Mouse (Mus musculus) common myeloid progenitor, adult 5-6 weeks (primary cell): ENCODE results near the gene Tmem117. TPM values are rescaled to one million over a fixed set of nuclear protein-coding genes. Genes with fewer than 3 reads are reported as not detected.

Source experiments
- ATAC-seq: replicated peaks from 2 replicates; pipeline ENCODE4 v1.8.0; 2016; ENCODE audit warnings: low read depth, mild to moderate bottlenecking, moderate TSS enrichment, inconsistent platforms; ENCODE audit not compliant: poor library complexity, severe bottlenecking
- total RNA-seq: library from RNA; stranded (forward); fragments of 200-1000, 187-1606 nt; gene quantifications from 2 replicates; pipeline ENCODE4 v1.2.3, GENCODE M21; 2017

Gene Tmem117
- total RNA-seq, 1 experiment from 2014 or later, result not detected

DNA sequence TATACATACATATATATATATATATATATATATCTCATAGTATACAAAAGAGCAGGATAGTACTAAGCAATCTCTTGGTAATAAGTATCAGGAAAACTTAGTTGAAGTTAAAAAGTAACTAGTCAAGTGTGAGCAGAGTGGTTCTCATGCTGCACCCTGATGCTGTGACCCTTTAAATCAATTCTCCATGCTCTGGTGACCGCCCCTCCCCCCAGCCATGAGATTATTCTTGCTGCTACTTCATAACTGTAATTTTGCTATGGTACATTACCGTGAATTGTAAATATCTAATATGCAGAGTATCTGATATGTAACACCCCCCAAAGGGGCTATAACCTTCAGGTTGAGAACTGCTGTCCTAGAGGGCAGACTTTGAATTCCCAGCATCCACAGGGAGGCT lies 10.1 kb downstream of the Tmem117 start:
- no peak for ATAC-seq

- ATAC-seq, result no peak
These were observed 17.0 kb downstream of the Tmem117 start for GRCm38 (mm10) chr15:94646012-94646411.

GRCm38 (mm10) chr15:94648430-94648829 lies 19.4 kb downstream of the Tmem117 start:
- no peak for ATAC-seq

- ATAC-seq, result no peak
These were observed 20.2 kb downstream of the Tmem117 start for GRCm38 (mm10) chr15:94649071-94649765.

DNA sequence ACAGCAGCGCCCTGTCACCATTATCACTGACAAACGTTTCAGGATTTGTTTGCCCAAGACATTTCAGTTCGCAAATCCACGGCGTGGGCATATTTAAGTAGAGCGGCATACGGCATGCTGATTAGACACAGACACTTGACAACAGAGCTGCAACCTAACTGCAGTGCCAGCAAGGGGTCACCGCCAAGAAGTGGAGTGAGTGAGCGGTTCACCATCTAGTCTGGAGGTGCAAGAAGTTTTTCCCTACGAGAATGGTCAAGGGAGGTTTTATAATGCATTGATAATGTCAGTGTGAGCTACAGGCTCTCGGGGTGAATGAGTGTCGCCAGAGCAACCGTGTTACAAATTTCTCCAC lies 20.7 kb downstream of the Tmem117 start:
- ATAC-seq, result no peak

DNA sequence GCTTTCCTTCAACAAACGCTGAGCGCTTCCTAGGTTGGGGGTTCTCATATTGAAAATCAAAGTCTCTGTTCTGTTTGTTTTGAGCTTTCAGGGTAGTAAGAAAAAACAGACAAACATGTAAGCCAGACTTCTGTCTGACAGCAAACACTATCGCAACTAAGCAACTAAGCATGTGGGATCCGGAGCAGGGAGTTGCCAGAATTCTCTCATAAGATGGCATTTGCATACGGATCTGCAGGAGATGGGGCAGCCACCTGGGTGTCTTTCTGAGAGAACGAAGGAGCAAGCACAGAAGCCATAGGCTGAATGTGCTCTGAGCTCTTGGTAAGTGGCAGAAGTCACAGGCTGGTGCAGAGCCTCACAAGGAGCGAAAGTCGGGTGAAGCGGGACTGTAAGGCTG lies 22.3 kb downstream of the Tmem117 start:
- no peak for ATAC-seq

GRCm38 (mm10) chr15:94651969-94652842 lies 23.2 kb downstream of the Tmem117 start:
- no peak for ATAC-seq

DNA sequence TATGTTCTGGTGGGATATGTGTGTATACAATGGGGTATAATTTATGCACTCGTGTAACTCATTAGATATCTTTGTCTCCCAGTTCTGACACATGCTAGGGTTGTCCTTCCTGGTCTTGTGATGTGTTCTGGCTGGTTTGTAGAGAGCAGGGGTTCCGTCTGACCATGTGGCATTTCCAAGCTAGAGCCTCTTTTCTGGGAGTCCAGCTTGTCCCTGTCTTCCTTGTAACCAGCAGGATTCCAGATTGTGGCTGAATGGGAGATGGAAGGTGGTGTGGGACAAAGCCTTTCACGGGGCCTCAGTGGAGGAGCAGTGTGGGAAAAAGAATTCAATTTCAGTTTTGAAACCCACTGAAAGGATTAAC lies 23.8 kb downstream of the Tmem117 start:
- no peak for ATAC-seq

GRCm38 (mm10) chr15:94655811-94656323 lies 26.8 kb downstream of the Tmem117 start:
- no peak for ATAC-seq

DNA sequence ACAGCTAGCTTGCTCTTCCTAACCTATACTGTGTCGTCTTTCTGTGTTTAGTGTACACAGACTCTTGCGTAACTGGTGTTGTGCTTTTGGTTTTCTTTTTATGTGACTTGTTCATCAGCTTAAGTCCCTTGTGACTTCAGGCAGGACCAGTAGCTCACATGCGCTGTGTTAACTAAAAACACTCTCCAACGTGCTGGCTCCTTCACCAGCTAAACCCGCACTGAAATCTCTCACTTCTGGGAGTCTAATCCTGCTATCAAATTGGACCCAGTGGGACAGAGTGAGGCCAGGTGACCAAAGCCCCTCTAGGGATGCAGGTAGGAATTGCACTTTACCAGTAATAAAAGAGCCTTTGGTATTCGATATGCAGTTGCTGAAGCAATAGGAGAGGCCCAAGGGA lies 28.9 kb downstream of the Tmem117 start:
- ATAC-seq, result no peak

DNA sequence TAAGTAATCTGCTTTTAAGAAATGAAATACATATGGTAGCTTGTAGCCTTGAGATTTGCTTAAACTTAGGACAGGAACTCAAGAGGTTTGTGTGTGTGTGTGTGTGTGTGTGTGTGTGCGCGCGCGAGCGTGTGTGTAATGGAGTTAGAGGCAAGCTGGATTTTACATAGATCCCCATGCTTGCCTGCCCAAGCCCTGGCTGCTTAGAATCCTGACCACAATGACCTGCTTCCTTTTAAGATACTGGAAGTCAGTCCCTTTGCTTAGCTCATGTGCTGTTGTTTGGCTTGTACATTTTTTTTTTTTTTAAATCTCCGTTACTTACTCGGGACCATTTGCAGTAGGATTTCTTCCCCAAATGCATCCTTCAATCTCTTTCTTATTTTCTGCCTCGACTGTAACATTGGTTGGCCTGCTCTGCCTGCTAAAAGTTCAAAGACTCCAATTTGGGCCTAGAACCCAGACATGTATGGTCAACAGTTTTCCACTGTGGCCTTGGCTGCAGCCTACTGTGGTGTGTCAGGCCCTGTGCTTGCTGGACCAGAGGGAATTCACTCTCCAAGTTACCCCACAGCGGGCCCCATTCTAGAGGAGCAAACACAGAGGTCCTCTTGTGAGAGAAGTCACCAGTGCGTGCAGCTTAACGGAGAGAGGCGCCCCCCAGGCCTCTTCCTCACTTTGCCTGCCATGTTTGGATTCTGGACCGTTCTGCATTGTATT lies 29.5 kb downstream of the Tmem117 start:
- ATAC-seq, result peak; percentile 40

GRCm38 (mm10) chr15:94659112-94659437 lies 30.0 kb downstream of the Tmem117 start:
- no peak for ATAC-seq

- ATAC-seq, result no peak
These were observed 31.9 kb downstream of the Tmem117 start for GRCm38 (mm10) chr15:94660913-94661312.

DNA sequence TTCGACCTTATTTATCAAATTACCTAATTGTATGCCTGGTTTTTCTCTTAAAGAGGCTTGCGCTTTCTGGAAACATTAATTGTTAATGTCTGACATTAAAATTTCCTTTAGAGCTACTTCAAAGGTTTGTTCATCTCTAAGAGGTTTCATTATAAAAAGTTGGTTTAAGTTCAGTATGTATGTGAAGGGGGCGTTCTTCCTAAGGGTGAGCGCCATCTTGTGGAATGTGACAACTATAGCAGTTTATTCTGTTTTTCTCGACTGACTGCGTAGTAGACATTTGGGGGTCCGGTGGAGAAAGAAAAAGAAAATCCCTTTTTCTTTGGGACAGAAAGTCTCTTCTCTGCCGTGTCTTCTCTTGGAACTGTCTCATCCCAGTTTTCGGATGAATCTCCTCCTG lies 32.4 kb downstream of the Tmem117 start:
- ATAC-seq, result peak; percentile 92

DNA sequence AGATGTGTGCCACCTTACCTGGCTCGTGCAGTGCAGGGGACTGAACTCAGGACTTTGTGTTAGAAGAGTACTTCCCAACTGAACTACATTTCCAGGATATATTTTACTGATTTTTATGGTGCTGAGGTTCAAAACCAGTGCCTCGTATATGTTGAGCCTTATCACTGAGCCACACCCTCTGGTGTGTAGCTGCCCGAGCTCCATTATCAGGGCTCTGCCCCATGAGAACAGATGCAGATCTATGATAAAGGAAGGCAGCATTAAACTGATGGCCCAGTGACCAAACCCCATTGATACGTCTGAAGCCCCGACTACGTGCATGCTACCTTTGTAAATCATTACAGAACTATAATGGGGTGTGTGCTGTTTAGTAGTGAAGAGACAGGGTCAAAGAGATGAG lies 35.6 kb downstream of the Tmem117 start:
- ATAC-seq, result no peak

- ATAC-seq, result no peak
These were observed 52.1 kb downstream of the Tmem117 start for GRCm38 (mm10) chr15:94681135-94681534.

GRCm38 (mm10) chr15:94684269-94684668 lies 55.2 kb downstream of the Tmem117 start:
- no peak for ATAC-seq

DNA sequence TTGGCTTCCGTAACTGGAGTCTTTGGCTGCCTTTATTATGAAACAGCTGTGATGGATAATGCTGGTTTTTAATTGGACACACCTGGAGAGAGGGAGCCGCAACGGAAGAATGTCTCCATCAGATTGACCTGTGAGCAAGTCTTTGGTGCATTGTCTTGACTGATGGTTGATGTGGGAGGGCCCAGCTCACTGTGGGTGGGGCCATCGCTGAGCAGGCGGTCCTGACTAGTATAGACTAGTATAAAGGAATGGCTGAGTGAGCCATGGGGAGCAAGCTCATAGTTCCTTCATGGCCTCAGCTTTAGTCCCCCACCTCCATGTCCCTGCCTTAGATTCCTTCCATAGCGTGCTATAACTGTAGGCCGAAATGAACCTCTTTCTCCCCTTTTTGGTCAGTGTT lies 58.1 kb downstream of the Tmem117 start:
- no peak for ATAC-seq

- no peak for ATAC-seq
These were observed 58.6 kb downstream of the Tmem117 start for GRCm38 (mm10) chr15:94687629-94688028.

- no peak for ATAC-seq
These were observed 60.3 kb downstream of the Tmem117 start for GRCm38 (mm10) chr15:94689195-94689883.
